Mouse (Mus musculus): ENCODE measurements at regions not wholly inside any gene's neighbourhood (a gene's known extent, or its start where the extent isn't known, plus 50 kb on each side); places are given as distances from the start of the nearest gene placed in this dataset.

DNA sequence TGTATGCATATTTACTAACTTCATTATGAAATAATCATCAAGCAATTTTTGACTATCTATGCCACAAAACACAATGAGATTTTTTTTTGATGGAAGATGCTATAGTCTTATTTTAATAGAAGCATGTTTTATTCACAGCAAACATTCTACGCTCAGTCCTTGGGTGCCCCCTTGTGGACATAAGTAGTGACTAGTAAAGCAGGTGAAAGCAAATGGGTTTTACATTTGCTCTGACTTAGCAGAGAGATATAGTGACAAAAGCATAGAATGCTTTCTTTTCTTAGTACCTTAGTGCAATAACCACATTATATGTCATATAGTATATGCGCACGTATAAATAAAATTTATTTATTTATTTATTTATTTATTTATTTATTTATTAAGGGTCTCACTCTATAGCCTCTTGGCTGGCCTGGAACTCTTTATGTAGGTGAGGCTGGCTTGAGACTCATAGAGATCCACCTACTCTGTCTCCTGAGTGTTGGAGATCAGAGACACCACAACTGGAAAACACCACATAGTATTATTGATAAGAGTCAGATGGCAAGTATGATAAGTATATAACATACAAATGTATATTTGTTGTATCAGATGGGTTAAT is 136.5 kb upstream of the Arhgap42 start:
- Histone ChIP-seq H3K36me3 (ENCODE audit: insufficient read depth, low read length) (no peaks in the 10 kb centered on the region), H3K27me3 (ENCODE audit: insufficient read depth, low read length) (no peaks in the 10 kb centered on the region), H3K9ac (replicated peaks; ENCODE audit: low read length, poor library complexity, severe bottlenecking) (no peak overlapping the region), H3K9me3 (ENCODE audit: low read length) (no peaks in the 10 kb centered on the region), H3K4me1 (ENCODE audit: insufficient read depth, low read length) (no peaks in the 10 kb centered on the region), H3K4me2 (ENCODE audit: low read depth, low read length, poor library complexity, severe bottlenecking) (no peak overlapping the region), H3K4me3 (ENCODE audit: low read depth, low read length) (no peak overlapping the region), H3K27ac (ENCODE audit: low read depth, low read length) (no peak overlapping the region)
- 24% methylated on average over 3 of the region's 3 CpGs for WGBS
- DNase-seq (ENCODE audit: low spot score): peak; percentile 92
- ATAC-seq (ENCODE audit: low FRiP score): no peak
- TF ChIP-seq CTCF (IDR thresholded peaks at IDR 0.05): peak; percentile 97

DNA sequence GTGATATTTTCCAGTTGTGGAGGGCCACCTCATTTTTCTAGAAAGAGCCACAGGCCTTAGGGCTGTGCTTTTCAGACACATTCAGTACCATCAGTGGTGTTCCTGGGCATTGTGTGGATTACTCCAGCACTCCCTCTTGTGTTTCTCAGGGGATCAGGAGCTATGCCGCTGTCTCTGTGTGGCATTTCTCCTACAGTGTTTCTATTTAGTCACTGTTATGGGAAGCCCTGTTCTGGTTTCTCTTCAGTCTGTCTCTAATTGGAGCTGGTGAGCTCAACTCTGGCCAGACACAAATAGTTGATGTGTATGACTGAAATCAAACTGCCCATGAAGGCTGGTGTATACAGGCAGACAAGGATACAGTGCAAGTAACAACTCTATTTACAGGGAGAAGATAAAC is 133.7 kb upstream of the Arhgap42 start:
- 55% methylated on average over 1 of the region's 1 CpGs for WGBS
- Histone ChIP-seq H3K4me3 (ENCODE audit: low read depth, low read length) (no peak overlapping the region), H3K27ac (ENCODE audit: low read depth, low read length) (no peak overlapping the region), H3K9ac (replicated peaks; ENCODE audit: low read length, poor library complexity, severe bottlenecking) (no peak overlapping the region), H3K9me3 (ENCODE audit: low read length) (no peaks in the 10 kb centered on the region), H3K4me2 (ENCODE audit: low read depth, low read length, poor library complexity, severe bottlenecking) (no peak overlapping the region), H3K4me1 (ENCODE audit: insufficient read depth, low read length) (no peaks in the 10 kb centered on the region), H3K36me3 (ENCODE audit: insufficient read depth, low read length) (no peaks in the 10 kb centered on the region), H3K27me3 (ENCODE audit: insufficient read depth, low read length) (no peaks in the 10 kb centered on the region)
- peak; percentile 62 for TF ChIP-seq CTCF (IDR thresholded peaks at IDR 0.05)
- no peak for ATAC-seq (ENCODE audit: low FRiP score)
- DNase-seq (ENCODE audit: low spot score): peak; percentile 14

DNA sequence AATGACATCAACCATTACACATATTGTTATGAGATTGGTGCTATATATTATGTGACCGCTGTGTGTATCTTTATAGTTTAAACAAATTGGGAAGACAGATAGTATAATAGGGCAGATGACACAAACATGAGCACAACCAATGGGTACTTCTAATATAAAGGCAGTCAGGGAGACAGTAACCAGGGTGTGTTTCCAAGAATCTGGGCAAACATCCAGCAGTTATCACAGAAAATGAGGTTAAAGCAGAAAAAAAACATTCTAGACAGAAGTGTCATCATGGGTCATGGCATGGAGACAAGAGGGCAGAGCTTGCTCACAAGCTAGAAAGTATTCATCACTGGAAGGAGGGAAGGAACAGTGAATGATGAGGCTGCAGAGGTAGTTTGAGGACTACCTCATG is 129.8 kb upstream of the Arhgap42 start:
- no peak for TF ChIP-seq CTCF (IDR thresholded peaks at IDR 0.05)
- 90% methylated on average over 1 of the region's 1 CpGs for WGBS

DNA sequence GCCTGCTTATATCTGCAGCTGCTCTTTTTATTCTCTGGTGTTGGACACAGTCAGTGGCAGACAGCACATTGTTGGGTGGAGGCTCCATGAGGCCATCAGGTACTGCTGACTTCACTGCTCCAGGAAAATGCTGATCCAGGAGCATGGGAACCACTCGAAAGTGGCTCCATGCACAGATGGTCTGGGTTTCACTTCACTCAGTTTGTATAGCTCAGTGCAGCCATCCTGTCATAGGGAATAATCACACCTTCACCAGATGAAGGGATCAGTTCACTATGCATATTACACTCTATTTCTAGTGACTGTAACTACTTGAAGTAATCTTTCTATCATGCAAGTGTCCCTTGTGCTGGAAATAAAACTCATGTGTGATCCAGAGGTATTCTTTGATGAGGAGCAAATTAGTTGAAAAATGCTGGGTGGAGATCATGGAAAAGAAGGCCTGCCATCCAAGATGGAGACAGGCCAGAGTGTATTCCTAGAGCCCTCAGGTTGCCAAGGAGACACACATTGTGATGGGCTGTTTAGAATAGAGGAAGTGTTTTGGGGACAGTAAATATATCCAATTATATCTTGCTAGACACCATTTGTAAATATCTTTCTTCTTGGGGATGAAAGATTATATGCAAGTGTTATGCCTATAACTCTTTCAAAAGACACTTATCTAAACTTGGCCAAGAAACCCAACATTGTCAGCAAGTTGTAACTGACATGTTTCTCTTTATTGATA is 103.7 kb upstream of the Arhgap42 start:
- no peaks in the 10 kb centered on the region for H3K36me3 ChIP-seq (ENCODE audit: insufficient read depth, low read length)
- no peak overlapping the region for H3K4me2 ChIP-seq (ENCODE audit: low read depth, low read length, poor library complexity, severe bottlenecking)
- H3K9ac ChIP-seq (replicated peaks; ENCODE audit: low read length, poor library complexity, severe bottlenecking): no peak overlapping the region
- ATAC-seq (ENCODE audit: low FRiP score) (no peak), DNase-seq (ENCODE audit: low spot score) (no peak)
- no peaks in the 10 kb centered on the region for H3K9me3 ChIP-seq (ENCODE audit: low read length)
- TF ChIP-seq CTCF (IDR thresholded peaks at IDR 0.05): no peak
- H3K27ac ChIP-seq (ENCODE audit: low read depth, low read length): no peak overlapping the region
- 75% methylated on average over 1 of the region's 1 CpGs for WGBS
- no peaks in the 10 kb centered on the region for H3K27me3 ChIP-seq (ENCODE audit: insufficient read depth, low read length)
- H3K4me1 ChIP-seq (ENCODE audit: insufficient read depth, low read length): no peaks in the 10 kb centered on the region
- H3K4me3 ChIP-seq (ENCODE audit: low read depth, low read length): no peak overlapping the region

More for the DNA sequence above, 129.8 kb upstream of the Arhgap42 start:
- Histone ChIP-seq H3K4me1 (ENCODE audit: insufficient read depth, low read length) (no peaks in the 10 kb centered on the region), H3K4me2 (ENCODE audit: low read depth, low read length, poor library complexity, severe bottlenecking) (no peak overlapping the region), H3K9me3 (ENCODE audit: low read length) (no peaks in the 10 kb centered on the region), H3K27me3 (ENCODE audit: insufficient read depth, low read length) (no peaks in the 10 kb centered on the region), H3K36me3 (ENCODE audit: insufficient read depth, low read length) (no peaks in the 10 kb centered on the region), H3K27ac (ENCODE audit: low read depth, low read length) (no peak overlapping the region), H3K4me3 (ENCODE audit: low read depth, low read length) (no peak overlapping the region), H3K9ac (replicated peaks; ENCODE audit: low read length, poor library complexity, severe bottlenecking) (no peak overlapping the region)
- ATAC-seq (ENCODE audit: low FRiP score) (no peak), DNase-seq (ENCODE audit: low spot score) (peak; percentile 16)

DNA sequence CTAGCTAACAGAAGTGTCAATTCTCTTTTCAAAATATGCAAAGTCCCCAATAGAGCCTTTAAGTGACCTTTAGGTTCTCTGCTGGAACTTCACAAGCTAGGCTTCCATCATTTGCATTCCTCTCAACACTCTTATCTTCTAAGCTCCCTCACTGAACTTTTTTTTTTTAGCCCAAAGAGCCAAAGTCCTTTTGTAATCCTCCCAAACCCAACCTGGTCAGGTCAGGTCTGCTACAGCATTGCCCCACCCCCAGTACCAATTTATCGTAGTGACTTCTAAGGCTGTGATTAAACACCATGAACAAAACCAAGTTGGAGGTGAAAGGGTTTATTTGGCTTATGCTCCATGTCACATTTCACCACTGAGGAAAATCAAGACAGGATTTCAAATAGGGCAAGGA is 79.7 kb upstream of the Arhgap42 start:
- no peak for DNase-seq (ENCODE audit: low spot score)
- TF ChIP-seq CTCF (IDR thresholded peaks at IDR 0.05): no peak
- no peak overlapping the region for H3K9ac ChIP-seq (replicated peaks; ENCODE audit: low read length, poor library complexity, severe bottlenecking)
- no peak overlapping the region for H3K4me3 ChIP-seq (ENCODE audit: low read depth, low read length)
- no peak overlapping the region for H3K4me2 ChIP-seq (ENCODE audit: low read depth, low read length, poor library complexity, severe bottlenecking)
- no peaks in the 10 kb centered on the region for H3K4me1 ChIP-seq (ENCODE audit: insufficient read depth, low read length)
- no peak for ATAC-seq (ENCODE audit: low FRiP score)
- H3K27me3 ChIP-seq (ENCODE audit: insufficient read depth, low read length): no peaks in the 10 kb centered on the region
- WGBS: 83% methylated on average over 1 of the region's 1 CpGs
- no peak overlapping the region for H3K27ac ChIP-seq (ENCODE audit: low read depth, low read length)
- no peaks in the 10 kb centered on the region for H3K9me3 ChIP-seq (ENCODE audit: low read length)
- no peaks in the 10 kb centered on the region for H3K36me3 ChIP-seq (ENCODE audit: insufficient read depth, low read length)

DNA sequence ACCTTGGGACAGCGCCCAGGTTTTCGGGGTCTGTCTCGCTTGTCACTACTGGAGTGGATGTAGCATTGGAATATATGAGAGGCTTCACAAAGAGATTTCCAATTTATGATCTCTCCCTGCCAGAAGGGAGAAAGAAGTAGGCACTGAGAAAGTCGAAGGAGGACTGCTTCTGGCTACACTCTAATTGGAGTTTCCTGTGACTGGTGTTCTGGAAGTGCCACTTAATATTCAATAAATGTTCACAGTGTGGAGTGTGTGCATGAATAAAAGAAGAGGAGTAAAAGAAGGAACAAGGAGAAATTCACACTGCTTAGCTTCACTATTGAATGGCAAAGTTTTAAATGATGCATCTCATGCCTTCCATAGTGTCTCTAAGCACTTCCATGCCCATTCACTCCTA is 77.1 kb upstream of the Arhgap42 start:
- no peak for TF ChIP-seq CTCF (IDR thresholded peaks at IDR 0.05)
- peak; percentile 85 for ATAC-seq (ENCODE audit: low FRiP score)
- H3K9ac ChIP-seq (replicated peaks; ENCODE audit: low read length, poor library complexity, severe bottlenecking): no peak overlapping the region
- no peak overlapping the region for H3K27ac ChIP-seq (ENCODE audit: low read depth, low read length)
- no peaks in the 10 kb centered on the region for H3K27me3 ChIP-seq (ENCODE audit: insufficient read depth, low read length)
- no peak overlapping the region for H3K4me2 ChIP-seq (ENCODE audit: low read depth, low read length, poor library complexity, severe bottlenecking)
- no peak for DNase-seq (ENCODE audit: low spot score)
- WGBS: 75% methylated on average over 4 of the region's 4 CpGs
- no peaks in the 10 kb centered on the region for H3K36me3 ChIP-seq (ENCODE audit: insufficient read depth, low read length)
- no peaks in the 10 kb centered on the region for H3K4me1 ChIP-seq (ENCODE audit: insufficient read depth, low read length)
- no peaks in the 10 kb centered on the region for H3K9me3 ChIP-seq (ENCODE audit: low read length)
- H3K4me3 ChIP-seq (ENCODE audit: low read depth, low read length): no peak overlapping the region
